Comparison of ENCODE assay signal across 8 mouse cellular contexts in genomic region chr6:92214773-92215449, GRCm38 (mm10). TPM values are rescaled to one million over a fixed set of nuclear protein-coding genes. Genes with fewer than 3 reads are reported as not detected.
DNase-seq lines count a peak whose midpoint lies in the region; ATAC-seq and TF ChIP-seq lines count a peak whose summit lies in the region.

Gene Rbsn (minus strand): TSS chr6:92214925.

- H3K9me3 ChIP-seq in erythroblast, embryonic 14.5 days (ENCODE audit: control insufficient read depth, low read length) = no peaks in the 10 kb centered on the region
- no peaks in the 10 kb centered on the region for H3K9me3 ChIP-seq in heart, embryonic 11.5 days (replicated peaks; ENCODE audit: control insufficient read depth, low read length)
- H3K9me3 ChIP-seq in kidney, embryonic 16.5 days (ENCODE audit: low read length) = no peaks in the 10 kb centered on the region
- H3K9me3 ChIP-seq in stomach, embryonic 14.5 days (ENCODE audit: control insufficient read depth, low read depth, low read length) = no peaks in the 10 kb centered on the region

- no peak for TF ChIP-seq CTCF in C2C12 (IDR thresholded peaks at IDR 0.05; ENCODE audit: control insufficient read depth, insufficient read depth, insufficient read length)
- peak; percentile 7; the same call in 1 of the 2 replicates for TF ChIP-seq CTCF in brain, embryonic 14.5 days (IDR thresholded peaks at IDR 0.05; ENCODE audit: borderline replicate concordance, extremely low read depth, insufficient read depth, insufficient read length)
- peak; percentile 14; the same call in 1 of the 2 replicates for TF ChIP-seq CTCF in liver, adult 2 months (IDR thresholded peaks at IDR 0.05; ENCODE audit: low read depth, low read length)

- H3ac ChIP-seq in C2C12 (ENCODE audit: control insufficient read depth, insufficient read length, low read depth) (peak within 1 kb of the TSS; percentile 98), myocyte (ENCODE audit: control insufficient read depth, insufficient read length) (peak within 1 kb of the TSS; percentile 89)

- peak; percentile 87 for ATAC-seq in heart, embryonic 11.5 days (replicated peaks; ENCODE audit: insufficient number of reproducible peaks, low FRiP score, low TSS enrichment)
- peak; percentile 95 for ATAC-seq in kidney, embryonic 16.5 days (ENCODE audit: low FRiP score, low TSS enrichment)
- ATAC-seq in stomach, embryonic 14.5 days (ENCODE audit: insufficient number of reproducible peaks, insufficient read depth, low FRiP score, low read depth) = peak; percentile 95

- 10% methylated on average over 35 of the region's 35 CpGs for WGBS in heart, embryonic 11.5 days (ENCODE audit: insufficient replicate concordance)
- WGBS in kidney, embryonic 16.5 days = 8% methylated on average over 35 of the region's 35 CpGs
- WGBS in liver, adult 2 months = 10% methylated on average over 35 of the region's 35 CpGs
- WGBS in stomach, embryonic 14.5 days = 10% methylated on average over 35 of the region's 35 CpGs

- peaks cover 30% of the 10 kb centered on the region for H3K4me1 ChIP-seq in erythroblast, embryonic 14.5 days (ENCODE audit: control insufficient read depth)
- peaks cover 7% of the 10 kb centered on the region for H3K4me1 ChIP-seq in heart, embryonic 11.5 days (ENCODE audit: control insufficient read depth, insufficient read depth, low read length)
- H3K4me1 ChIP-seq in kidney, embryonic 16.5 days (ENCODE audit: insufficient read depth, low read length) = peaks cover 14% of the 10 kb centered on the region
- H3K4me1 ChIP-seq in liver, adult 2 months (ENCODE audit: control insufficient read depth, insufficient read depth, low read length) = 0 out of 2 replicates have a peak, but pooled peaks cover 5% of the 10 kb centered on the region
- peaks cover 6% of the 10 kb centered on the region for H3K4me1 ChIP-seq in stomach, embryonic 14.5 days (ENCODE audit: control insufficient read depth, insufficient read depth, low read length)

- H3K27me3 ChIP-seq in C2C12 (ENCODE audit: control insufficient read depth, insufficient read depth, insufficient read length) (peaks cover 2% of the 10 kb centered on the region), myocyte (ENCODE audit: control insufficient read depth, insufficient read depth, insufficient read length) (peaks cover 3% of the 10 kb centered on the region)
- H3K27me3 ChIP-seq in erythroblast, embryonic 14.5 days (ENCODE audit: control insufficient read depth) = no peaks in the 10 kb centered on the region
- no peaks in the 10 kb centered on the region for H3K27me3 ChIP-seq in heart, embryonic 11.5 days (ENCODE audit: control insufficient read depth, insufficient read depth, low read length)
- H3K27me3 ChIP-seq in kidney, embryonic 16.5 days (ENCODE audit: insufficient read depth, low read length) = no peaks in the 10 kb centered on the region
- H3K27me3 ChIP-seq in liver, adult 2 months (ENCODE audit: control insufficient read depth, insufficient read depth, low read length) = no peaks in the 10 kb centered on the region
- H3K27me3 ChIP-seq in stomach, embryonic 14.5 days (ENCODE audit: control insufficient read depth, insufficient read depth, low read length) = no peaks in the 10 kb centered on the region

- H3K79me2 ChIP-seq in C2C12 (ENCODE audit: control insufficient read depth, insufficient read depth) = peaks cover 39% of the 10 kb centered on the region
- H3K79me2 ChIP-seq in liver, adult 2 months (ENCODE audit: control insufficient read depth, insufficient read depth, low read length) = peaks cover 11% of the 10 kb centered on the region; the same call in 1 of the 2 replicates
- H3K79me2 ChIP-seq in myocyte (ENCODE audit: control insufficient read depth, insufficient read depth) = peaks cover 20% of the 10 kb centered on the region

- H3K36me3 ChIP-seq in C2C12 (ENCODE audit: control insufficient read depth, insufficient read depth) (peaks cover 5% of the 10 kb centered on the region), myocyte (ENCODE audit: control insufficient read depth, insufficient read depth) (no peaks in the 10 kb centered on the region)
- H3K36me3 ChIP-seq in erythroblast, embryonic 14.5 days (ENCODE audit: control insufficient read depth) = peaks cover 15% of the 10 kb centered on the region
- no peaks in the 10 kb centered on the region; the same call in 1 of the 2 replicates for H3K36me3 ChIP-seq in heart, embryonic 11.5 days (ENCODE audit: control insufficient read depth, insufficient read depth, low read length)
- H3K36me3 ChIP-seq in kidney, embryonic 16.5 days (ENCODE audit: insufficient read depth, low read length) = peaks cover 8% of the 10 kb centered on the region; the same call in 1 of the 2 replicates
- peaks cover 8% of the 10 kb centered on the region; the same call in 1 of the 2 replicates for H3K36me3 ChIP-seq in liver, adult 2 months (ENCODE audit: control insufficient read depth, insufficient read depth, low read length)
- H3K36me3 ChIP-seq in stomach, embryonic 14.5 days (ENCODE audit: control insufficient read depth, insufficient read depth, low read length) = peaks cover 8% of the 10 kb centered on the region

- peak within 1 kb of the TSS; percentile 97 for H3K9ac ChIP-seq in heart, embryonic 11.5 days (ENCODE audit: low read depth, low read length)
- H3K9ac ChIP-seq in kidney, embryonic 16.5 days (replicated peaks; ENCODE audit: low read length) = peak within 1 kb of the TSS; percentile 98
- H3K9ac ChIP-seq in liver, adult 2 months (ENCODE audit: low read depth, low read length) = peak within 1 kb of the TSS; percentile 92
- H3K9ac ChIP-seq in stomach, embryonic 14.5 days (replicated peaks; ENCODE audit: low read depth, low read length) = peak within 1 kb of the TSS; percentile 90

- H3K4me3 ChIP-seq in C2C12 (ENCODE audit: insufficient read depth, poor library complexity, severe bottlenecking) = peak within 1 kb of the TSS; percentile 87
- H3K4me3 ChIP-seq in erythroblast, embryonic 14.5 days (replicated peaks) = peak within 1 kb of the TSS; percentile 80
- H3K4me3 ChIP-seq in heart, embryonic 11.5 days (ENCODE audit: low read depth, low read length) = peak within 1 kb of the TSS; percentile 98
- H3K4me3 ChIP-seq in kidney, embryonic 16.5 days (ENCODE audit: low read length) = peak within 1 kb of the TSS; percentile 98
- peak within 1 kb of the TSS; percentile 91 for H3K4me3 ChIP-seq in liver, adult 2 months (ENCODE audit: insufficient read depth, low read depth, low read length)
- H3K4me3 ChIP-seq in myocyte = peak within 1 kb of the TSS; percentile 92
- H3K4me3 ChIP-seq in stomach, embryonic 14.5 days (ENCODE audit: low read depth, low read length) = peak within 1 kb of the TSS; percentile 98

- peak within 1 kb of the TSS; percentile 96 for H3K4me2 ChIP-seq in heart, embryonic 11.5 days
- peak within 1 kb of the TSS; percentile 91 for H3K4me2 ChIP-seq in kidney, embryonic 16.5 days (replicated peaks; ENCODE audit: low read depth, low read length)
- H3K4me2 ChIP-seq in myocyte (ENCODE audit: low read depth) = peak within 1 kb of the TSS; percentile 98
- H3K4me2 ChIP-seq in stomach, embryonic 14.5 days (replicated peaks; ENCODE audit: low read depth, low read length) = peak within 1 kb of the TSS; percentile 87

- peak within 1 kb of the TSS; percentile 74 for H3K27ac ChIP-seq in heart, embryonic 11.5 days (ENCODE audit: low read depth, low read length)
- peak within 1 kb of the TSS; percentile 78 for H3K27ac ChIP-seq in kidney, embryonic 16.5 days (ENCODE audit: low read length)
- H3K27ac ChIP-seq in liver, adult 2 months (replicated peaks; ENCODE audit: insufficient read depth, low read depth, low read length) = peak within 1 kb of the TSS; percentile 20; the same call in 1 of the 2 replicates
- peak within 1 kb of the TSS; percentile 48; the same call in 1 of the 2 replicates for H3K27ac ChIP-seq in stomach, embryonic 14.5 days (ENCODE audit: low read length)

- DNase-seq in brain, embryonic 14.5 days (ENCODE audit: low read depth) = peak; percentile 98
- peak; percentile 82 for DNase-seq in liver, adult 2 months (ENCODE audit: extremely low read depth, low read depth, low spot score)

- TF ChIP-seq POLR2A in brain, embryonic 14.5 days (IDR thresholded peaks at IDR 0.05; ENCODE audit: borderline replicate concordance, extremely low read depth, insufficient read depth, insufficient read length, poor library complexity, severe bottlenecking) = peak; percentile 71; the same call in 1 of the 2 replicates
- peak; percentile 23; the same call in 1 of the 2 replicates for TF ChIP-seq POLR2A in liver, adult 2 months (IDR thresholded peaks at IDR 0.05; ENCODE audit: extremely low read depth, insufficient read depth, low read length)
- peak; percentile 79 for TF ChIP-seq POLR2A in myocyte (IDR thresholded peaks at IDR 0.05; ENCODE audit: insufficient read length, low read depth)

- peaks cover 25% of the 10 kb centered on the region for H3K79me3 ChIP-seq in C2C12 (ENCODE audit: low read depth)

TF ChIP-seq in C2C12, 6 proteins besides CTCF, POLR2A, EP300 and RAD21:
- TF ChIP-seq USF1 (IDR thresholded peaks at IDR 0.05; ENCODE audit: low read depth) (no peak), MAX (IDR thresholded peaks at IDR 0.05) (peak; percentile 63), MYOD1 (IDR thresholded peaks at IDR 0.05; ENCODE audit: control insufficient read depth, insufficient read length, low read depth) (no peak)
TF ChIP-seq in C2C12: peak in this region for 1.

TF ChIP-seq in myocyte, 11 proteins besides CTCF, POLR2A, EP300 and RAD21 (continues in another document):
- no peak for TF ChIP-seq USF1 (IDR thresholded peaks at IDR 0.05; ENCODE audit: low read depth)
- peak; percentile 50 for TF ChIP-seq POLR2AphosphoS2 (IDR thresholded peaks at IDR 0.05; ENCODE audit: insufficient read length, low read depth)
- TF ChIP-seq REST (IDR thresholded peaks at IDR 0.05; ENCODE audit: insufficient read depth, insufficient read length) = no peak
- no peak for TF ChIP-seq TCF3 (IDR thresholded peaks at IDR 0.05; ENCODE audit: insufficient read length, low read depth)
- TF ChIP-seq MAX (IDR thresholded peaks at IDR 0.05; ENCODE audit: low read depth) = no peak
- TF ChIP-seq SRF (IDR thresholded peaks at IDR 0.05; ENCODE audit: control insufficient read depth, insufficient read length, low read depth) = peak; percentile 76
- TF ChIP-seq TCF12 (IDR thresholded peaks at IDR 0.05; ENCODE audit: insufficient read depth, poor library complexity, severe bottlenecking) = no peak
- TF ChIP-seq E2F4 (IDR thresholded peaks at IDR 0.05; ENCODE audit: insufficient read depth) = no peak

RNA-seq across cellular contexts. Expression of gene Rbsn, which starts in this region (rescaled TPM):
- polyA plus RNA-seq in C2C12 (2012; fragmentation: generic; extraction: Trizol) (9.4 TPM), myocyte (2012; fragmentation: generic; extraction: Trizol) (14.5 TPM)
- 19.5 and 25.5 TPM in 2 replicates for polyA plus RNA-seq in brain, embryonic 14.5 days (2012; rRNA removed)
- polyA plus RNA-seq in erythroblast, embryonic 14.5 days (2012) = 0.12 and 0.14 TPM in 2 replicates
- polyA plus RNA-seq in heart, embryonic 11.5 days (2014; fragmentation: Nextera tagmentation; extraction: Ambion mirVana) = 10.7 and 12.3 TPM in 2 replicates
- 25.2 and 25.3 TPM in 2 replicates for polyA plus RNA-seq in kidney, embryonic 16.5 days (2015; fragmentation: Nextera tagmentation; extraction: Ambion mirVana)
- total RNA-seq in liver, adult 2 months (2014; rRNA removed) = 6.1 and 6.7 TPM in 2 replicates
- polyA plus RNA-seq in liver, adult 2 months (2012; rRNA removed) = 3.9 and 4.1 TPM in 2 replicates
- polyA plus RNA-seq in stomach, embryonic 14.5 days (2014; fragmentation: Nextera tagmentation; extraction: Ambion mirVana) = 18.0 and 22.9 TPM in 2 replicates

Comparison
In these comparisons a context has a peak if more than half of its experiments do, and no peak if none do; other contexts are left out.
1. Peak in every context shown above with its lines: DNase-seq, ATAC-seq, H3K4me3 ChIP-seq and H3K27ac ChIP-seq.
2. POLR2A ChIP-seq: peak in every context shown above with its lines; median percentile 79 in myocyte; 71 in brain, embryonic 14.5 days; 23 in liver, adult 2 months.
3. H3K27ac ChIP-seq: peak in every context shown above with its lines; median percentile 78 in kidney, embryonic 16.5 days; 74 in heart, embryonic 11.5 days; 48 in stomach, embryonic 14.5 days; 20 in liver, adult 2 months.